Mouse (Mus musculus): ENCODE measurements around the gene Ndufb2.

The Ndufb2 gene

DNA sequence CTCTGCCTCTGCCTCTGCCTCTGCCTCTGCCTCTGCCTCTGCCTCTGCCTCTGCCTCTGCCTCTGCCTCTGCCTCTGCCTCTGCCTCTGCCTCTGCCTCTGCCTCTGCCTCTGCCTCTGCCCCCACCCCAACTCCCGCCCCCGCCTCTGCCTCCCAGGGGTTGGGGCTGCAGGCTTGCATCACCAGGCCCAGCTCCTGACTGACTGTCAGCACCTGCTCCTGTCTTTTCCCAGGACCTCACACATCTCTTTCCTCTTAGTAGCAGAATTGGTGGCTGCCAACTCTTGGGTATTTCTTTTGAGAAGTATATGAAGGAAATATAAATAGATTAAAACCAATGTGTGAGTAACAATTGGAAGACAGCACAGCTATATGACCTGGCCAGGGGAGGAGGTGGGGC is 11.8 kb upstream of the Ndufb2 start:
- no peak for DNase-seq (ENCODE audit: low spot score in 2 of 2)

GRCm38 (mm10) chr6:39581087-39581784 is 11.1 kb upstream of the Ndufb2 start:
- no peak for DNase-seq (ENCODE audit: low spot score in 2 of 2)

- DNase-seq (ENCODE audit: low spot score in 2 of 2) = no peak
These were observed 6.9 kb upstream of the Ndufb2 start, which contains the start of gene Gm42420 for GRCm38 (mm10) chr6:39585517-39585916. TSS of gene Gm42420 (plus strand) at chr6:39585753.

GRCm38 (mm10) chr6:39591481-39591880 is 893 bp upstream of the Ndufb2 start:
- DNase-seq (ENCODE audit: low spot score in 2 of 2) = no peak

GRCm38 (mm10) chr6:39600851-39601250 is 8.5 kb downstream of the Ndufb2 start:
- no peak for DNase-seq (ENCODE audit: low spot score in 2 of 2)

DNA sequence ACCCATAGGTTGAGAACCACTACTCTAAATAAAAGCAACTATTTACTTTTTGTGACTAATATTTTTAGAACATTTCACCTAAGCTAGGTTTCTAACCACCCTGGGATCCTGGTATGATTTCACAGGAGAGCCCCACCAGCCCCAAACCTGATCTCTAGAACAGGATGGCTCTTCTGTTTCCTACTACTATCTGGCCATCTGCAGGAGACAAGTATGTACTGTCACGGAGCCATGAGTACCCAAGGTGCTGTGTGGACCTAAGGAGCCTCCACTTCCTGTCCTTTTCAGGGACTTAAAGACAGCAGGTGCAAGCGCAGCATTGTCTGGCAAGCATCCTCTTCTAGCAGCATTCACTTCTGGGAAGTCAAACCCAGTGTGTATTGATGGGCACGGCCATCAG is 9.5 kb downstream of the Ndufb2 start:
- no peak for DNase-seq (ENCODE audit: low spot score in 2 of 2)

DNA sequence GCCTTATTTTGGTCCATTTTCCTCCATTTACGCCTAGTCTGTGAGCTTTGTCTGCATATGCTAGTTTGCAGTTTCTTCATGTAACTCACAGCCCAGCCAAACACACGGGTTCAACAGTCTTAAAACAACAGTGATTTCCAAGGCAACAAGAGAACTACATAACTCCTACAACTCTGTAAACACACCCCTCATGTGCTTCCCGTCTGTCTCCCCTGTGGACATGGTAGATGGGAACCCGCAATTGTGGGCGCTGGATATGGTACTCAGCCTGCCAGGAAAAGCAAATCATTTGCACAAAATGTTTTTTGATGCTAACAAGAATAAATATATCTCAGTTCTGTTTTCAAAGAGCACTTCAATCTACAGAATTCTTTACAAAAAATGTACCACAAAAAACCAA is 12.2 kb downstream of the Ndufb2 start:
- no peak for DNase-seq (ENCODE audit: low spot score in 2 of 2)

- DNase-seq (ENCODE audit: low spot score in 2 of 2) = no peak
These were observed 13.7 kb downstream of the Ndufb2 start for GRCm38 (mm10) chr6:39606056-39606455.

GRCm38 (mm10) chr6:39606862-39607261 is 14.5 kb downstream of the Ndufb2 start:
- DNase-seq (ENCODE audit: low spot score in 2 of 2) = no peak

- DNase-seq (ENCODE audit: low spot score in 2 of 2) = no peak
These were observed 15.0 kb downstream of the Ndufb2 start for GRCm38 (mm10) chr6:39607365-39607764.

GRCm38 (mm10) chr6:39610207-39610606 is 17.8 kb downstream of the Ndufb2 start:
- DNase-seq (ENCODE audit: low spot score in 2 of 2) = no peak

DNA sequence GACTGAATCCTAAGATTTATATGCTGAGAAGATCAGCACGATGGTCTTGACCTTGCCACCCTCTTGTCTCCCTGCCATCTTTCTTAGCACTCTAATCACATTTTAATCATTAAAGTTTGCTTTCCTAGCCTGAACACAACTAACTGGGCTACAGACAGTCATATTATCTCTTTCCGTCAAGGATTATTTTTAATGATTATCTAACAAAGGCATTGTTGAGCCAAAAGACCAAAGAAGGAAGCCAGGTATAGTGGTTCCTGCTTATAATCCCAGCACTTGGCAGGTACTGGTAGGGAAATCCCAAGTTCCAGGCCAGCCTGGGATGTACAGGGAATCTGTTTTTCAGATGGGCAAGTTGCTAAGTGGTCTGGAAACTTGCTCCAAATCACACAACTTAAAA is 18.9 kb downstream of the Ndufb2 start:
- DNase-seq (ENCODE audit: low spot score in 2 of 2) = no peak

Measured in frontal cortex, postnatal 36 days (tissue).